Mouse (Mus musculus) forebrain, embryonic 16.5 days (tissue): ENCODE results near the gene Fmn2. TPM values are rescaled to one million over a fixed set of nuclear protein-coding genes. Genes with fewer than 3 reads are reported as not detected.

ENCODE experiments used
- ATAC-seq: fragments of 200-750 bp; cut with Nextera tagmentation; 2 replicates; pipeline ENCODE4 v1.8.0; 2017; ENCODE audit warnings: mild to moderate bottlenecking, moderate library complexity
- H3K27ac ChIP-seq: fragments of 300-500 bp; sonication (generic); 2 replicates; pipeline ENCODE4 v1.5.1; 2014; ENCODE audit warnings: low read length, control low read depth
- H3K27me3 ChIP-seq: fragments of 300-500 bp; sonication (generic); replicated peaks from 2 replicates; pipeline ENCODE4 v1.6.1; 2014; ENCODE audit warnings: low read length; ENCODE audit not compliant: control insufficient read depth, insufficient read depth
- H3K36me3 ChIP-seq: fragments of 300-500 bp; sonication (generic); 2 replicates; pipeline ENCODE4 v1.6.1; 2014; ENCODE audit not compliant: control insufficient read depth, insufficient read depth
- H3K4me1 ChIP-seq: fragments of 300-500 bp; sonication (generic); replicated peaks from 2 replicates; pipeline ENCODE4 v1.6.1; 2014; ENCODE audit warnings: low read length; ENCODE audit not compliant: control insufficient read depth, insufficient read depth
- H3K4me2 ChIP-seq: fragments of 300-500 bp; sonication (generic); 2 replicates; pipeline ENCODE4 v1.6.1; 2014; ENCODE audit warnings: mild to moderate bottlenecking, low read length, control low read depth
- H3K4me3 ChIP-seq: fragments of 300-500 bp; sonication (generic); replicated peaks from 2 replicates; pipeline ENCODE4 v1.5.1; 2014; ENCODE audit warnings: mild to moderate bottlenecking, low read length, control low read depth
- H3K9ac ChIP-seq: fragments of 300-500 bp; sonication (generic); replicated peaks from 2 replicates; pipeline ENCODE4 v1.6.1; 2014; ENCODE audit warnings: low read depth, low read length, control low read depth
- H3K9me3 ChIP-seq: fragments of 300-500 bp; sonication (generic); 2 replicates; pipeline ENCODE4 v1.6.1; 2016; ENCODE audit warnings: low read length; ENCODE audit not compliant: control insufficient read depth
- WGBS: fragments of 180-500 bp; shearing (Covaris S2); extraction: QIAGEN DNeasy Blood & Tissue Kit; methylation state at CpG from one replicate; pipeline ENCODE4 v1.1.7; 2014; 5-methylcytosine and 5-hydroxymethylcytosine counted together
- polyA plus RNA-seq: library from polyadenylated mRNA; unstranded; fragments of >200 nt; fragmentation: Nextera tagmentation; extraction: Ambion mirVana; gene quantifications from 2 replicates; pipeline ENCODE4 v1.2.1, GENCODE M21; 2015

The Fmn2 gene
- polyA plus RNA-seq, 1 experiment from 2014 or later = 6.9 TPM

- Histone ChIP-seq H3K4me2 (no peak overlapping the region), H3K4me3 (no peak overlapping the region), H3K27me3 (no peaks in the 10 kb centered on the region), H3K4me1 (no peaks in the 10 kb centered on the region), H3K9me3 (no peaks in the 10 kb centered on the region), H3K9ac (no peak overlapping the region), H3K36me3 (no peaks in the 10 kb centered on the region), H3K27ac (no peak overlapping the region)
- 55% methylated on average over 1 of the region's 1 CpGs for WGBS
- no peak for ATAC-seq
Measured at GRCm38 (mm10) chr1:174669132-174669531, 167.5 kb downstream of the Fmn2 start.

GRCm38 (mm10) chr1:174670846-174671245 lies 169.2 kb downstream of the Fmn2 start:
- Histone ChIP-seq H3K27me3 (no peaks in the 10 kb centered on the region), H3K4me2 (no peak overlapping the region), H3K4me1 (no peaks in the 10 kb centered on the region), H3K27ac (no peak overlapping the region), H3K9ac (no peak overlapping the region), H3K9me3 (no peaks in the 10 kb centered on the region), H3K4me3 (no peak overlapping the region), H3K36me3 (no peaks in the 10 kb centered on the region)
- 89% methylated on average over 8 of the region's 8 CpGs for WGBS
- ATAC-seq = no peak

DNA sequence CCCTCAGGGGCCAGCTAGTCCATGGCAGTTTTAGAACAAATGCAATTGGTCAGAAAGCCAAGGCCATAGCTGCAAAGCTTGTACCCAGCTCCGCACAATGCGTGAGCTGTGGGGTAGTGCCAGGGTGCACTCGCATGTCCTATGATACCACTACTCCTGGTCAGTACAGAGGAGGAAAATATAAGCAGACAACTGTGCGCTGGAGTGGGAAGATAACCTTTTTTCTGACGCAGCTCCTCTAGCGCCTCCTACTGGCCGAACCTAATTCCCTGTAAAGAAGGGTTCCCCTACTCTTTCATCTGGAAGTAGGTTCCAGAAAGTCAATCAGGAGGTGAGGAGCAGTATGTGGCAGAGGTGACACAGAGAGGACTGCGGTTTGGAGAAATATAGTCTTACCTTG lies 173.0 kb downstream of the Fmn2 start:
- Histone ChIP-seq H3K4me1 (no peaks in the 10 kb centered on the region), H3K4me2 (no peak overlapping the region), H3K9me3 (no peaks in the 10 kb centered on the region), H3K36me3 (no peaks in the 10 kb centered on the region), H3K4me3 (no peak overlapping the region), H3K27me3 (no peaks in the 10 kb centered on the region), H3K27ac (no peak overlapping the region), H3K9ac (no peak overlapping the region)
- ATAC-seq = no peak
- WGBS = 69% methylated on average over 8 of the region's 8 CpGs

GRCm38 (mm10) chr1:174675316-174675715 lies 173.7 kb downstream of the Fmn2 start:
- Histone ChIP-seq H3K4me3 (no peak overlapping the region), H3K27ac (no peak overlapping the region), H3K9ac (no peak overlapping the region), H3K9me3 (no peaks in the 10 kb centered on the region), H3K36me3 (no peaks in the 10 kb centered on the region), H3K27me3 (no peaks in the 10 kb centered on the region), H3K4me2 (no peak overlapping the region), H3K4me1 (no peaks in the 10 kb centered on the region)
- no peak for ATAC-seq
- WGBS = 54% methylated on average over 6 of the region's 6 CpGs

DNA sequence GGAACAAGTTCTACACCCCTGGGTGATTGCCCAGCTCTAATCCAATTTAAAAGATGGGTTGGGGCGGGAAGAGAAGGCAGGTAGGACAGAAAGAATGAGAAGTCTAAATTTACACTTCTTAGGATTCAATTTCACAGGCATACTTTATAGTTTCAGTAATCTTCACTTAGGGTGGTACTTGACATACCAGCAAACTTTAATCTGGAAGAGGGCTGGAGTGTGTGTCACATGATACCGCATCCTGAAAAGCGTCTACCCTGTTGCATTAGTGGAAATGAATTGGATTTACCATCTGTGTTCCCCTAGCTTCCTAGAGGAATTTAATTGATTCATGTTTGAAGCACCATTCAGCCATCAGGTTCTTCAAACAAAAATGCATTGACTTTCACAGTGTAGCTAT lies 174.6 kb downstream of the Fmn2 start:
- Histone ChIP-seq H3K4me2 (no peak overlapping the region), H3K9ac (no peak overlapping the region), H3K36me3 (no peaks in the 10 kb centered on the region), H3K27me3 (no peaks in the 10 kb centered on the region), H3K27ac (no peak overlapping the region), H3K9me3 (no peaks in the 10 kb centered on the region), H3K4me3 (no peak overlapping the region), H3K4me1 (no peaks in the 10 kb centered on the region)
- ATAC-seq = no peak
- WGBS = 82% methylated on average over 3 of the region's 3 CpGs

DNA sequence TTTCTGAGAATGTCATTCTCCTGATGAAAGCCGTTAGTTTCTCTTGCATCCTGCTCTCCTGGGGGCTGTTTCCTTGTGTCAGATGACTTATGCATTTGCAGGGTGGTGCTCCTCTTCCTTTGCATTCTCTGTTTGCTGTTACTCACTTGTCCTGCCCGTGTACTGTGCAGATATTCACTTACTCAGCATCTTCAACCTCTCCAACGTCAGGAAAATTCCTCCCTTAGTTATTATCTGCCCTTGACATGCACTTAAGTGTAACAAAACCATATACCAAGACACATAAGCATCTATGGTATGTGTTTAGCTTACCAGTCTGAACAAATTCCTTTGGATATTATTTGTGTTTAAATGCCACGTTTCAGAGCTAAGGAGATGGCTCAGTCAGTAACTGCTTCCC lies 175.6 kb downstream of the Fmn2 start:
- H3K36me3 ChIP-seq = no peaks in the 10 kb centered on the region
- no peak overlapping the region for H3K27ac ChIP-seq
- no peaks in the 10 kb centered on the region for H3K9me3 ChIP-seq
- H3K4me2 ChIP-seq = no peak overlapping the region
- H3K4me3 ChIP-seq = no peak overlapping the region
- H3K9ac ChIP-seq = no peak overlapping the region
- ATAC-seq = no peak
- WGBS = 79% methylated on average over 4 of the region's 4 CpGs
- no peaks in the 10 kb centered on the region for H3K27me3 ChIP-seq
- no peaks in the 10 kb centered on the region for H3K4me1 ChIP-seq

- WGBS = 93% methylated on average over 2 of the region's 2 CpGs
- no peaks in the 10 kb centered on the region for H3K27me3 ChIP-seq
- no peak for ATAC-seq
Measured at GRCm38 (mm10) chr1:174689301-174689700, 187.7 kb downstream of the Fmn2 start.

GRCm38 (mm10) chr1:174700871-174701270 lies 199.2 kb downstream of the Fmn2 start:
- Histone ChIP-seq H3K4me2 (no peak overlapping the region), H3K4me1 (no peaks in the 10 kb centered on the region), H3K36me3 (no peaks in the 10 kb centered on the region), H3K27me3 (no peaks in the 10 kb centered on the region), H3K27ac (no peak overlapping the region), H3K9me3 (no peaks in the 10 kb centered on the region), H3K9ac (no peak overlapping the region), H3K4me3 (no peak overlapping the region)
- 96% methylated on average over 5 of the region's 5 CpGs for WGBS
- no peak for ATAC-seq

More at GRCm38 (mm10) chr1:174689301-174689700, 187.7 kb downstream of the Fmn2 start:
- H3K4me1 ChIP-seq = no peaks in the 10 kb centered on the region
- no peaks in the 10 kb centered on the region for H3K9me3 ChIP-seq
- H3K4me2 ChIP-seq = no peak overlapping the region
- H3K36me3 ChIP-seq = no peaks in the 10 kb centered on the region
- no peak overlapping the region for H3K9ac ChIP-seq
- no peak overlapping the region for H3K4me3 ChIP-seq
- H3K27ac ChIP-seq = no peak overlapping the region

- Histone ChIP-seq H3K4me2 (no peak overlapping the region), H3K9ac (no peak overlapping the region), H3K27me3 (no peaks in the 10 kb centered on the region), H3K9me3 (no peaks in the 10 kb centered on the region), H3K36me3 (no peaks in the 10 kb centered on the region), H3K4me1 (no peaks in the 10 kb centered on the region), H3K27ac (no peak overlapping the region), H3K4me3 (no peak overlapping the region)
- 67% methylated on average over 5 of the region's 5 CpGs for WGBS
- ATAC-seq = no peak
Measured at GRCm38 (mm10) chr1:174701835-174702234, 200.2 kb downstream of the Fmn2 start.

- Histone ChIP-seq H3K27me3 (no peaks in the 10 kb centered on the region), H3K9me3 (no peaks in the 10 kb centered on the region), H3K27ac (no peak overlapping the region), H3K4me1 (no peaks in the 10 kb centered on the region), H3K9ac (no peak overlapping the region), H3K36me3 (no peaks in the 10 kb centered on the region), H3K4me3 (no peak overlapping the region), H3K4me2 (no peak overlapping the region)
- 85% methylated on average over 1 of the region's 1 CpGs for WGBS
- ATAC-seq = no peak
Measured at GRCm38 (mm10) chr1:174703909-174704308, 202.3 kb downstream of the Fmn2 start.
